Mouse (Mus musculus): ENCODE results near the gene Usp22. TPM values are rescaled to one million over a fixed set of nuclear protein-coding genes. Genes with fewer than 3 reads are reported as not detected.
"Not testable (repeated sequence)": the region's sequence is repeated elsewhere in the genome, so short reads cannot be mapped to it uniquely, and the experiment has no call there.

The Usp22 gene
- polyA plus RNA-seq, 1 experiment, result 0.31 TPM

DNA sequence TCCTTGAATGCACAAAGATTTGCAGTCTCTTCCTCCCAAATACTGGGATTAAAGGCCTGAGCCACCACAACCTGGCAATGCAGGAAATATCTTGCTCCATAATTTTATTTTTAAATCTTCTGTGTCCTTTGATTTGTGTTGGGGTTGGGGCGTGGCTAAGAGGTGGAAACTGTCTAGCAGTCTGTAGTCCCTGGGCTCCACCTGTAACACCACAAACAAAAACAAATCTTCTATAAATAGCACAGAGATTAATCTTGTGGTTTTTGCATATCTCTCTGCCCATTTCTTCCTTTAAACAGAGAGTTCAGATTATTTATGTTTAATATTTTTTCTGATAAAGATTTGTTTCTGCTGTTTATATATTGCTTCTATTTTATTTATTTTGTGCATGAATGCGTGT, 41.9 kb downstream of the Usp22 start:
- H3K27me3 ChIP-seq (ENCODE audit: control insufficient read depth), result no peaks in the 10 kb centered on the region
- 0 out of 2 replicates have a peak, but pooled peaks cover 4% of the 10 kb centered on the region for H3K9me3 ChIP-seq (ENCODE audit: control insufficient read depth, low read length)
- H3K4me1 ChIP-seq (ENCODE audit: control insufficient read depth), result no peaks in the 10 kb centered on the region
- TF ChIP-seq GATA1 (IDR thresholded peaks at IDR 0.05; ENCODE audit: low read length) (no peak), TAL1 (IDR thresholded peaks at IDR 0.05; ENCODE audit: low read length) (no peak)
- no peak overlapping the region for H3K4me3 ChIP-seq (replicated peaks)
- no peaks in the 10 kb centered on the region for H3K36me3 ChIP-seq (ENCODE audit: control insufficient read depth)

DNA sequence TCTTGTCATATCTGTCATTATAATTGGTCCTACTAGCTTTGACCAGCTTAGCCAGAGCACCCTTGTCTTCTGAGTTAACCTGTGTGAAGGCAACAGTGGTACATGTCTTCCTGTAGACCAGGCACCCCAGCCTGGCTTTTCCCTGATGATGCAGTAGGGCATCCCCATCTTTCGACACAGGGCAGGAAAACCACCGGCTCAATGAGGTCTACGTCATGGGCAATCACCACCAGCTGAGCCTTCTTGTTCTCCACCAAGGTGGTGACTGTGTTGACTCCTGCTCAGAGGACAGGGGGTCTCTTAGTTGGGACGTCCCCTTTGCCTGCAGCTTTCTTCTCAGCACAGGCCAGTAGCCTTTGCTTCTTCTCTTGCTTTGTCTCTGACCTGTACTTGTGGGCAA, 44.2 kb downstream of the Usp22 start:
- not testable (repeated sequence) for H3K4me1 ChIP-seq (ENCODE audit: control insufficient read depth); H3K27me3 ChIP-seq (ENCODE audit: control insufficient read depth); H3K9me3 ChIP-seq (ENCODE audit: control insufficient read depth, low read length); H3K36me3 ChIP-seq (ENCODE audit: control insufficient read depth); H3K4me3 ChIP-seq (replicated peaks)

DNA sequence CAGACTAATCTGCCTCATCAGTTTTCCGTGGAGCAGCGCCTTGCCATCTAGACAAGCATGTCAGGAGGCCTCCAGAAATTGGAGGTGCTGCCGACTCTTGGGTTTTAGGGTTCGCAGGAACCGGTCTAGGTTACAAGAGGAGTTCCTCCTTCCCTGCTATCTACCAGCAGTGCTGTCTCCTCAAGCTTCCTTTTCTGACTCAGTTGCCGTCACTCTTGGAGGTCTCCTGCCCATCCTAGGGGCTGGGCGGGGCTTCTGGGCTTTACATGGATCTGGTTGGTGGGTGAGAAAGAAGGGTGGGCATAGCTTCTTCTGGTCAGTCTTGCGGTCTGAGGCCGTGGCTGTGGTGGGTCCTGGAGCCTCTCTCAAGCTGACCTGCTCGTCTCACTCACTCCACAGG, 45.5 kb downstream of the Usp22 start:
- H3K4me3 ChIP-seq (replicated peaks), result no peak overlapping the region
- TF ChIP-seq GATA1 (IDR thresholded peaks at IDR 0.05; ENCODE audit: low read length), result no peak
- TF ChIP-seq TAL1 (IDR thresholded peaks at IDR 0.05; ENCODE audit: low read length), result no peak
- H3K9me3 ChIP-seq (ENCODE audit: control insufficient read depth, low read length), result no peaks in the 10 kb centered on the region
- H3K4me1 ChIP-seq (ENCODE audit: control insufficient read depth), result no peaks in the 10 kb centered on the region
- H3K36me3 ChIP-seq (ENCODE audit: control insufficient read depth), result no peaks in the 10 kb centered on the region
- H3K27me3 ChIP-seq (ENCODE audit: control insufficient read depth), result no peaks in the 10 kb centered on the region

DNA sequence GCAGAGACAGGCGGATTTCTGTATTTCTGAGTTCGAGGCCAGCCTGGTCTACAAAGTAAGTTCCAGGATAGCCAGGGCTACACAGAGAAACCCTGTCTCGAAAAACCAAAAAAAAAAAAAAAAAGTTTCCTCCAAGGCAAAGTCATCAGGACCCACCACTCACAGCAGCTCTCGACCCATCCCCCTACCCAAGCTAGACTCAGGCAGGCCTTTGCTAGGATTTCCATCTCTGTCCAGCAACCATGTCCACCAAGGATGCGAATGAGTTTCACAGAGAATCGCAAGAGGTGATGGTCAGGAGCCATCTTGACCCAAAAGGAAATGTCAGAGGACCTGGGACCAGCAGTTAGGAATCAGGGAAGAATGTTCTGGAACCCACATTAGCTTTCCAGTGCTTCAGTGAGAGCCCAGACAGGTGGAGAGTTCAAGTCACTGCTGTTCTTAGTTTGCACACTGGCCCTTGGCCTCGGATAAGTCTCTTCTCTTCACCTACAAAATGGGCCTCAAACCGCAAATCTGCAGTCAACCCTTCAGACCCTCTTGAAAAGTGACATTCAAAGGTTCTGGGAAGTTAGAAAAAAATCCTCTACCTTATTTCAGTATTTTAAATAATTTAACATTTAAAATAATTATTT, 47.3 kb downstream of the Usp22 start:
- H3K4me3 ChIP-seq (replicated peaks), result no peak overlapping the region
- H3K27me3 ChIP-seq (ENCODE audit: control insufficient read depth), result no peaks in the 10 kb centered on the region
- TF ChIP-seq GATA1 (IDR thresholded peaks at IDR 0.05; ENCODE audit: low read length) (no peak), TAL1 (IDR thresholded peaks at IDR 0.05; ENCODE audit: low read length) (no peak)
- no peaks in the 10 kb centered on the region for H3K9me3 ChIP-seq (ENCODE audit: control insufficient read depth, low read length)
- H3K36me3 ChIP-seq (ENCODE audit: control insufficient read depth), result no peaks in the 10 kb centered on the region
- no peaks in the 10 kb centered on the region for H3K4me1 ChIP-seq (ENCODE audit: control insufficient read depth)

DNA sequence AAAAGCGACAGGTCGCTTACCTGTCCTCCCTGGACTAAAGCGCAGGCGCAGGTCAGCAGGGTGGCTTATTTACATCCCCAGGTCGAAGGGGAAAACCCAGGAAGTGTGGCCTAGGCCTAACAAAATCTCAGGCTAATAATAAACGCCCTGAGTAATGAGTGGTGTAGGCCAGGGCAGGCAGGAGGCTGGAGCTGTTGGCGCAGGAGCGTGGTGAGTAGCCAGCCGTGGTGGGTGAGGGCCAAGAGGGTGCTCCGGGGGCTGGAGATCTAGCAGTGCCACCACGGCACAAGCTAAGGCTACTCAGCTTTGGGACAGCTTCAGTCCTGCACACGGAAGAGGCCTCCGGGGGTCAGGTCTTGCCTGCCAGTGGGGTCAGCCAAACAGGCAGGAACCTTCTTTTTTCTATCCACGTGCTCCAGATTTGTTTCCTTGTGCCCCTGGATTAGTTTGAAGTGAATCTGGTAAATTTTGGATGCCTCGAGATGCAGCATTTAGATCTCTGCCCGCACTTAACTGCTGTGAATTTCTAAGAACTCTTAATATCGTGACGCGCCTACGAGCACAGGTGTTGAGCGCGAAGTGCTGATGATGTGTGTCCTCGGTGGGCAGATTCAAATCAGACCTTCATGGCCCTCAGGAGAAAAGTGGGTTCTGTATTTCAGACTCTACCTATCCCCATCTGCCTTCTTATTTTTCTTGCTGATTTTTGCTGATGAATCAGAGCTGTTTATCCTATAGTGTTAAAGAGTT, 48.1 kb downstream of the Usp22 start, which contains the start of gene Tnfrsf13b:
Gene Tnfrsf13b (plus strand): TSS at position 150 of the 750 bp plus-strand sequence.
- Histone ChIP-seq H3K27me3 (ENCODE audit: control insufficient read depth) (no peaks in the 10 kb centered on the region), H3K4me1 (ENCODE audit: control insufficient read depth) (no peaks in the 10 kb centered on the region), H3K4me3 (replicated peaks) (no peak within 1 kb of the TSS), H3K9me3 (ENCODE audit: control insufficient read depth, low read length) (no peaks in the 10 kb centered on the region), H3K36me3 (ENCODE audit: control insufficient read depth) (no peaks in the 10 kb centered on the region)
- TF ChIP-seq GATA1 (IDR thresholded peaks at IDR 0.05; ENCODE audit: low read length) (no peak), TAL1 (IDR thresholded peaks at IDR 0.05; ENCODE audit: low read length) (no peak)

DNA sequence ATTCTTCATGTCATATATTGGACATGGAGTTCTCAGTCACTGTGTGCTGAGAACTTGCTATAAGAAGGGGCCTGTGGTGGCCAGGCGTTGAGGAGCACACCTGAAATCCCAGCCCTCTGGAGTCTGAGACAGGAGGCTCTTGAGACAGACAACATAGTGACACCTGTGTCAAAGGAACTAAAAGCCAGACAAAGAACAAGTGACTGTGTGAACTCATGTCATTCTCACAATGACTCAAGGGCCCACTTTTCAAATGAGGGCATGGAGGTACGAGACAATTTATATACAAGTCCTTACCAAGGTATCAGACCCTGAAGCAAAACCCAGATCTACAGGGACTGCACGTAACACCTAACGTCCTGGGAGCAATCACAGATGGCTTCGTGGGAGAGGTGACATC, 48.9 kb downstream of the Usp22 start:
- Histone ChIP-seq H3K4me1 (ENCODE audit: control insufficient read depth) (no peaks in the 10 kb centered on the region), H3K4me3 (replicated peaks) (no peak overlapping the region), H3K27me3 (ENCODE audit: control insufficient read depth) (no peaks in the 10 kb centered on the region), H3K9me3 (ENCODE audit: control insufficient read depth, low read length) (no peaks in the 10 kb centered on the region), H3K36me3 (ENCODE audit: control insufficient read depth) (no peaks in the 10 kb centered on the region)
- TF ChIP-seq GATA1 (IDR thresholded peaks at IDR 0.05; ENCODE audit: low read length) (no peak), TAL1 (IDR thresholded peaks at IDR 0.05; ENCODE audit: low read length) (no peak)

DNA sequence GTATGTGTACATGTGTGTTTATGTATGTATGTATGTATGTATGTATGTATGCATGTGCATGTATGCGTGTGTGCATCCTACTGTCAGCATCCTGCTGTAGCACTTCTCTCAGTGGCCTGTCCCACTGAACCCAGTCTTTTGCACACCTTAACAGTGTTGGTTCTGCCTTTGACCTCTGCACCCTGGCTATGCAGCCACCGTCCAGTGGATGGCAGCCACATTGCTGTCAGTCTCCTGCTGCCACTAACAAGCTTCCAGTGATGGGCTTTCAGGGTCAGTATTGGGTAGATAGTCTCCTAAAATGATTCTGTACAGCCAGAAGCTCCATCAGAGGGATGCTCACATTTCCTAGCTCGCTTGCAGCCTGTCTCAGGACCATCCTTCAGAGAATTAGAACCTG, 51.0 kb downstream of the Usp22 start:
- TF ChIP-seq TAL1 (IDR thresholded peaks at IDR 0.05; ENCODE audit: low read length), result no peak
- TF ChIP-seq GATA1 (IDR thresholded peaks at IDR 0.05; ENCODE audit: low read length), result no peak
- Histone ChIP-seq H3K27me3 (ENCODE audit: control insufficient read depth) (no peaks in the 10 kb centered on the region), H3K4me1 (ENCODE audit: control insufficient read depth) (no peaks in the 10 kb centered on the region), H3K36me3 (ENCODE audit: control insufficient read depth) (no peaks in the 10 kb centered on the region), H3K4me3 (replicated peaks) (no peak overlapping the region), H3K9me3 (ENCODE audit: control insufficient read depth, low read length) (no peaks in the 10 kb centered on the region)

DNA sequence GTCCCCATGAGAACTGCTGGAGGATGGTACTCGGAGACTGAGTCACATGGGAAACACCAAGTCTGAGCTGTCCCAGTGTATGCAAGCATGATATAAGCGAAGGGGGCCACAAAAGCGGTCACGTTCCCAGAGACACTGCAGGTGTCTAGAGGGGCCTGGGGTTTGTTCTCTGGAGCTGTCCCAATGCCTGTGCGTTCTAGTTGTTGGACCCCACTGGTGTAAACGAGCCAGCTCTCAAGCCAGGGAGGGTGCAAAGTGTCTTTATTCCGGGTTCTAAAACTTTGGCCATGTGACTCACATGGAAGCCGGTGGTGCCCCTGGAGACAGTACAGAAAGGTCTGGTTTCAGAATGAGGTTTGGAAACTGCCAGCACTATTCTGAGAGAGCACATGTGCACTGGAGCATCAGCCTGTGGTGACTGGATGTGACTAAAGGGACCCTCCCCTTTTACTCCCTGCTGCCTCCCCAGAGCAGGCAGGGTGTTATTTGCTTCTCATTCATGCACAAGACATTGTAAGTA, 52.0 kb downstream of the Usp22 start:
- no peaks in the 10 kb centered on the region for H3K36me3 ChIP-seq (ENCODE audit: control insufficient read depth)
- 0 out of 2 replicates have a peak, but pooled peaks cover 5% of the 10 kb centered on the region for H3K9me3 ChIP-seq (ENCODE audit: control insufficient read depth, low read length)
- H3K4me3 ChIP-seq (replicated peaks), result no peak overlapping the region
- H3K4me1 ChIP-seq (ENCODE audit: control insufficient read depth), result no peaks in the 10 kb centered on the region
- TF ChIP-seq GATA1 (IDR thresholded peaks at IDR 0.05; ENCODE audit: low read length), result no peak
- no peak for TF ChIP-seq TAL1 (IDR thresholded peaks at IDR 0.05; ENCODE audit: low read length)
- H3K27me3 ChIP-seq (ENCODE audit: control insufficient read depth), result no peaks in the 10 kb centered on the region

DNA sequence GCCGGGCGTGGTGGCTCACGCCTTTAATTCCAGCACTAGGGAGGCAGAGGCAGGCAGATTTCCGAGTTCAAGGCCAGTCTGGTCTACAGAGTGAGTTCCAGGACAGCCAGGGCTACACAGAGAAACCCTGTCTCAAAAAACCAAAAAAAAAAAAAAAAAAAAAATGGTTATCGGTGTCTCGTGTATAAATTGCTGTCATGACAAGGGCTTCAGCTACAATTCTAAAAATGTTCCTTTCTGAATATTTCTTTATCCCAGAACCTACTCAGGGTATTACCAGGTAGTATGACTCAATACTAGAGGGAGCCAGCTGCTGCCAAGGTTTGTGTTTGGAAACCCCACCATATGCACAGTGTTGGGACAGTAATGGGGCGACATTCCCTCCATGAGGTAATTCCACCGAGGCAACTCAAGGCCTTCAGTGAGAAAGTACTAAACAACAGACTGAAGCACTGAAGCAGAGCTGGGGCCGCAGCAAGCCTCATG, 52.5 kb downstream of the Usp22 start:
- TF ChIP-seq GATA1 (IDR thresholded peaks at IDR 0.05; ENCODE audit: low read length), result no peak
- Histone ChIP-seq H3K9me3 (ENCODE audit: control insufficient read depth, low read length) (0 out of 2 replicates have a peak, but pooled peaks cover 5% of the 10 kb centered on the region), H3K27me3 (ENCODE audit: control insufficient read depth) (no peaks in the 10 kb centered on the region), H3K4me1 (ENCODE audit: control insufficient read depth) (no peaks in the 10 kb centered on the region), H3K36me3 (ENCODE audit: control insufficient read depth) (no peaks in the 10 kb centered on the region), H3K4me3 (replicated peaks) (no peak overlapping the region)
